ENCODE assay signal across 9 mouse cellular contexts in genomic region chr12:82105184-82106031, GRCm38 (mm10).
DNase-seq lines count a peak whose midpoint lies in the region; ATAC-seq lines count a peak whose summit lies in the region.
"Had no signal": no experiment of that assay in that cellular context is flagged by ENCODE, and none has a peak within 500 bp of the region (broad histone marks: within the 10 kb centered on the region; RNA-seq: fewer than 3 reads in every experiment).

No protein-coding gene starts in this region.

- H3K9ac ChIP-seq in heart, embryonic 14.5 days (ENCODE audit: low read length), result no peak overlapping the region
- no peak overlapping the region for H3K9ac ChIP-seq in limb, embryonic 15.5 days
- H3K9ac ChIP-seq: lung, embryonic 15.5 days had no signal

- no peaks in the 10 kb centered on the region for H3K27me3 ChIP-seq in heart, embryonic 14.5 days (ENCODE audit: control insufficient read depth, insufficient read depth, low read length)
- H3K27me3 ChIP-seq in limb, embryonic 15.5 days, result no peaks in the 10 kb centered on the region
- H3K27me3 ChIP-seq: lung, embryonic 15.5 days had no signal

- no peak overlapping the region for H3K4me3 ChIP-seq in heart, embryonic 14.5 days (ENCODE audit: control insufficient read depth in 1 of 2, insufficient read depth in 1 of 2, low read depth in 1 of 2, low read length in 2 of 2)
- no peak overlapping the region for H3K4me3 ChIP-seq in limb, embryonic 15.5 days
- H3K4me3 ChIP-seq: lung, embryonic 15.5 days had no signal

- no peaks in the 10 kb centered on the region for H3K9me3 ChIP-seq in heart, embryonic 14.5 days (ENCODE audit: control insufficient read depth, low read length)
- no peaks in the 10 kb centered on the region for H3K9me3 ChIP-seq in limb, embryonic 15.5 days
- H3K9me3 ChIP-seq: lung, embryonic 15.5 days had no signal

- 40% methylated on average over 17 of the region's 17 CpGs for WGBS in heart, embryonic 14.5 days
- WGBS in limb, embryonic 15.5 days, result 20% methylated on average over 17 of the region's 17 CpGs

- H3K4me1 ChIP-seq in heart, embryonic 14.5 days (ENCODE audit: control insufficient read depth in 2 of 2, insufficient read depth in 2 of 2, low read length in 2 of 2), result peaks cover 22 to 26% of the 10 kb centered on the region in 2 experiments
- peaks cover 28% of the 10 kb centered on the region for H3K4me1 ChIP-seq in limb, embryonic 15.5 days

- no peak for ATAC-seq in heart, embryonic 14.5 days (ENCODE audit: insufficient number of reproducible peaks, insufficient read depth, low FRiP score, low read depth)
- ATAC-seq in limb, embryonic 15.5 days (ENCODE audit: insufficient number of reproducible peaks, low FRiP score, low TSS enrichment, low read depth), result peak; percentile 67; the same call in 1 of the 2 replicates

- no peak for DNase-seq in heart, adult 9 months (ENCODE audit: low spot score in 2 of 2)
- DNase-seq in cerebellum, adult 9-11 months, result peak; percentile 17
- DNase-seq in kidney, postnatal 14 days, result peak; percentile 43
- DNase-seq in urinary bladder, postnatal 10 days (ENCODE audit: low spot score), result no peak
- no peak for DNase-seq in adipocyte (ENCODE audit: low spot score)
- DNase-seq in spleen, postnatal 14 days (ENCODE audit: low spot score in 2 of 2), result no peak

- H3K36me3 ChIP-seq in heart, embryonic 14.5 days (ENCODE audit: control insufficient read depth, insufficient read depth, low read length), result no peaks in the 10 kb centered on the region
- H3K36me3 ChIP-seq in limb, embryonic 15.5 days, result no peaks in the 10 kb centered on the region
- H3K36me3 ChIP-seq: lung, embryonic 15.5 days had no signal

- H3K27ac ChIP-seq in heart, embryonic 14.5 days (replicated peaks in 1 of 2; ENCODE audit: control insufficient read depth in 1 of 2, insufficient read depth in 1 of 2, low read depth in 2 of 2, low read length in 2 of 2), result peak overlapping the region; percentile 80 to 89
- H3K27ac ChIP-seq in limb, embryonic 15.5 days, result peak overlapping the region; percentile 86
- H3K27ac ChIP-seq: lung, embryonic 15.5 days had no signal

- 0 out of 2 replicates have a peak overlapping the region, but pooled peaks have one; percentile 6 for H3K4me2 ChIP-seq in heart, embryonic 14.5 days (ENCODE audit: low read length)
- peak overlapping the region; percentile 28 for H3K4me2 ChIP-seq in limb, embryonic 15.5 days
- H3K4me2 ChIP-seq: lung, embryonic 15.5 days had no signal

Comparison
In these comparisons a context has a peak if more than half of its experiments do, and no peak if none do; other contexts are left out.
1. DNase-seq: peak in cerebellum, adult 9-11 months (single experiment) and kidney, postnatal 14 days (single experiment); none in heart, adult 9 months (0 of 2), urinary bladder, postnatal 10 days (single experiment), adipocyte (single experiment) and spleen, postnatal 14 days (0 of 2).